Mouse (Mus musculus): Measurements from ENCODE around the gene Tpm3-rs7. TPM values are rescaled to one million over a fixed set of nuclear protein-coding genes. Genes with fewer than 3 reads are reported as not detected.

The Tpm3-rs7 gene
- polyA plus RNA-seq (2017; shearing (Covaris generic)) = 6.9 TPM

DNA sequence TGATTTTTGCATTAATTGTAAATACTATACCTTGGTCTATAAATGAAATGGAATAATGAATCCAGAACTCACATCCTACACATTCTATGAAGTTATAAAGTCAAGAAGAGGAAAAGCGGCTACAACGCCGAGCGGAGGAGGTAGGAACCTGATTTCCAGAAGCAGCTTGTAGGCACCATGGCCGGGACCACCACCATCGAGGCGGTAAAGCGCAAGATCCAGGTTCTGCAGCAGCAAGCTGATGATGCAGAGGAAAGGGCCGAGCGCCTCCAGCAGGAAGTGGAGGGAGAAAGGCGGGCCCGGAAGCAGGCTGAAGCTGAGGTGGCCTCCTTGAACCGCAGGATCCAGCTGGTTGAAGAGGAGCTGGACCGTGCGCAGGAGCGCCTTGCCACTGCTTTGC lies at the start of gene Tpm3-rs7:
Tpm3-rs7 (plus strand) TSS at position 110 of the 400 bp plus-strand sequence.

